Mouse (Mus musculus): ENCODE data around the gene Dync1i2.

DNA sequence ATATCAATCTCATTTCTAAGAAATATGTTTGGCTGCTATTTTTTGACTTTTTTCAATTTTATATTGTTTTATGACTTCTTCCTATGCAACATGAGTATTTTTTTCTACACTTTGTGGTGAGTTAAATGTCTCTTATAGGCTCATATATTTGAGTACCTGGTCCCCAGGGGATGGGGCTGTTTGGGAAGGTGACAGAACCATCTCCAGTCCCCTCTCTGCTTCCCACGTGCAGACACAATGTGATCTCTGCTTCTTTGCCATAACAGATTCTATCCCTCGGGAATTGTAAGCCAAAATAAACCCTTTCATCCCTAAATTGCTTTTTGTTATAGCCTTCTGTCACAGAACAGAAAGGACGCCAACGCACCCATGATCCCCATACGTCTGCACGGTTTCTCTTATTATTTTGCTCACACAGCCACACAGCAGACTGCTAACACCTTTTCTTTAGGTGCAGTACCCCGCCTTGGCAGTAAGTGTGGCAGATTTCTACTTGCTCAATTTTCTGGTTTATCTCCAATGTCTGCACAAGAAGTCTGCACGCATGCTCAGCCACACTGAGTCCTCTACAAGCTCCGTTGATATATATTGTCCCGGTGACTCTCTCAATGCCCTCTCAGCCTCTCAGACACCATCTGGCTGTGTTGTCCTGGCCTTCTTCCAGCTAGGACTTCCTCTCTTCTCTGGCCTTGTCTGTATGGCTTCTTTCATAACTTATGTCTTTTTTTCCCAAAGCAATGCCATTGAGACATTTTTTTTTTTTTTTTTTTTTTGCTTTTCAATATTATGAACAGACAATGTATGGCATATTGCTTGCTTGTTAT lies 17.2 kb upstream of the Dync1i2 start:
- TF ChIP-seq EP300 (IDR thresholded peaks at IDR 0.05; ENCODE audit: low read depth) = no peak
- no peak for TF ChIP-seq CTCF (IDR thresholded peaks at IDR 0.05; ENCODE audit: low read depth)
